Mouse (Mus musculus) right cerebral cortex, postnatal 36 days (tissue): Measurements from ENCODE around the gene Stxbp1.
"Not testable (repeated sequence)": the region's sequence is repeated elsewhere in the genome, so short reads cannot be mapped to it uniquely, and the experiment has no call there.

Source experiments
- DNase-seq, 2 experiments: peaks; one replicate each; pipeline ENCODE4 v3.0.0; 2022; ENCODE audit warnings: low spot score in 2 of 2, mixed read lengths in 1 of 2

The Stxbp1 gene

GRCm38 (mm10) chr2:32874070-32874469, 27.0 kb upstream of the Stxbp1 start:
- DNase-seq, result no peak

GRCm38 (mm10) chr2:32870275-32871100, 23.4 kb upstream of the Stxbp1 start:
- DNase-seq, result no peak

GRCm38 (mm10) chr2:32869721-32870274, 22.8 kb upstream of the Stxbp1 start:
- DNase-seq, result no peak

- DNase-seq, result no peak
These were observed 20.3 kb upstream of the Stxbp1 start for GRCm38 (mm10) chr2:32867354-32867753.

DNA sequence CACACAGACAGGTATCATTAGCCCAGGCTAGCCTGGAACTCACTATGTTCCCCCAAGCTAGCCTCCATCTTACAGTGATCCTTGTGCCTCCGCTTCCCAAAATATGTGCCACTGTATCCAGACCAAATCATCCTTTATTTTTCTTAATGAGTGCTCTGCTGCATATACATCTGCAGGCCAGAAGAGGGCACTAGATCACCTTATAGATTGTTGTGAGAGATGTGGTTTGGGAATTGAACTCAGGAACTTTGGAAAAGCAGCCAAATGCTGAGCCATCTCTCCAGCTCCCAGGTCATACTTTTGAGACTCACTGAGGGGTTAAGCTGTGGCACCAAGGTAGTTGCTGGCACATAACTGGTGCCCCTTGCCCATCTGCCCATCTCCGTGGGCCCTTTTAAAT, 17.7 kb upstream of the Stxbp1 start:
- DNase-seq, result no peak

GRCm38 (mm10) chr2:32863317-32863716, 16.3 kb upstream of the Stxbp1 start:
- DNase-seq, result no peak

DNA sequence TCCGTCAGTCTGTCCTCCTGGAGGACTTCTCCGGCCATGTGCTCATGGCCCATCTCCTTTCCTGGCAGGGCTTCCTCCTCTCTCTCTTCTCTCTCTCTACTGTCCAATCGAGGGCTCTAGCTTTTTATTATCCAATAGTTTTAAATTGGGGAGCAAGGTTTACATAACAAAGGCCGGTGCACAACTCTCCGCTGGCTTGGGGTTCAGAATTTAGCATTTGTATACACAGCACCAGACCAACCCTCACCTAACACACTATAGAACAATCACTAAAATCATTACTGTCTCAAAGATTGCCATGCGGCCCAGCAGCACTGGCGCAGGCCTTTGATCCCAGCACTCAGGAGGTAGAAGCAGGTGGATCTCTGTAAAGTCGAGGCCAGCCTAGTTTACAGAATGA, 13.8 kb upstream of the Stxbp1 start:
- no peak for DNase-seq

GRCm38 (mm10) chr2:32859622-32860012, 12.6 kb upstream of the Stxbp1 start:
- DNase-seq, result no peak

DNA sequence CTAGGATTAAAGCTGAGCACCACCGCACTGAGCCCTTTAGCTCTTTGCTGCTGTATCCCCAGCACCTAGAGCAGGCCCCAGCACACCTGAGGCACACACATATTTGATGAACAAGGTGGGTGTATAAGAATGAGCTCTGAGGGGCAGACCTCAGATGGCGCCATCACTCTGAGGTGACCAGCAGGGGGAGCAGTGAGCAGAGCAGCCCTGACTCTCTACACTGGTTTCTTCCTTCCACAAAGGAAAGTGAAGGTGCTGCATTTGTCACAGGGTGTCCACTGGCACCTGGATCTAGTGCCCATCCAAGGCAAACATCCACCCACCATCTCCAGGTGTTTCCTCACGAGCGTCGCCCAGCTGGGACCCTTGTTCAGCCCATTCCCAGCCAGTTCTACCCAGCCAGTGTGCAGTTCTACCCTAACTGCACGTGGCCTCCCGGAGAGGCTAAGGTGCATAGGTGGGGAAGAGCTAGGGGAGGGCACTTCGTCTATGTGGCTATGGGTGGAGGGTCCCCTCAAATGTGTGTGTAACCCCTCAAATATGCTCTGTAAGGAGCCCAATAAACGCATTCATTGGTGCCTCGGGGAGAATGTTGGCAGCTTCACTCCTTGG, 12.1 kb upstream of the Stxbp1 start:
- no peak for DNase-seq

DNA sequence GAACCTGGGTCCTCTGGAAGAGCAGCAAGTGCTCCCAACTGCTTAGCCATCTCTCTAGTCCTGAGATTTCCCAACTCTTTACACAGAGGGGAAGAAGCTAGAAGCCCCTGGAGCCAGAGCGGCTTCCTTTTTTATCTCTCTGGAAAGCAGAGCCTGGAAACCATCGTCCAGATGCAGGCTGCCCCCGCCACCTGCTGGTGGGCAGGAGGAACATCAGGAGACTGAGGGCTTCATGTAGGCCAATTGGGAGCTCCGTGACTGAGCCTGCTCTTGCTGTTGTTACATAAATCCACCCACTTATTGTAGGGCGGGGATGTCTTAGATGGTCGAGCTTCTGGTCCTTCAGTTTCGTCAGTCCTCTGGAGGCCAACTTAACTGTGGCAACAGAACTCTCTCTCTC, 10.5 kb upstream of the Stxbp1 start:
- DNase-seq, result peak in 1 of 2 experiments; percentile 74

GRCm38 (mm10) chr2:32855790-32856465, 8.9 kb upstream of the Stxbp1 start:
- no peak for DNase-seq

DNA sequence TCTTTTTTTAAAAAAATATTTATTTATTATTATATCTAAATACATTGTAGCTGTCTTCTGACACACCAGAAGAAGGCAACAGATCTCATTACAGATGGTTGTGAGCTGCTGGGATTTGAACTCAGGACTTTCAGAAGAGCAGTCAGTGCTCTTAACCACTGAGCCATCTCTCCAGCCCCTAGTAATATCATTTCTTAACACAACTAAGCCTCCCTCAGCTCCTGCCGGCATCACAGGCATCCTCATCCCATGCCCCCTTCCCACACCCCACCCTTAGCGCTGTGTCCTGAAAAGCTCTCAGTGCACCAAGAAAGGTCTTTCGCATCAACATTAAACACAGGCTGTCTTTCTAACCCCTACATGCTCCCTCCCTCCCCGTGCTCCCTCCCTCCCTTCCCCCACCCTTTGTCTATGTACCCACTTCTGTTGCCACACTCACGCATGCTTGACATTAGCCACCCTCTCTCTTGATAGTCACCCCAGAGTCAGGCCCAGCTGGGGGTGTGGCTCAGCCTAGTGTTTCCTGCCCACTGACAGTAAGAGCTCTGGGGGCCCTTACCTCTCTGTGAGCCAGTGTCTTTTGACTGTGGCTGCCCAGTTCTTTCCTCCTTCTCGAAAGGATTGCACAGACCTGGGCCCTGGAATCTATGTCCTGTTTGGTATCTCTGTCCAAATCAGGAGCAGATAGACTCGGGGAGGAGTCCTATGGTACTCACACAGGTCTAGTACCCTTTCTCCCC, 8.2 kb upstream of the Stxbp1 start:
- DNase-seq, result no peak

DNA sequence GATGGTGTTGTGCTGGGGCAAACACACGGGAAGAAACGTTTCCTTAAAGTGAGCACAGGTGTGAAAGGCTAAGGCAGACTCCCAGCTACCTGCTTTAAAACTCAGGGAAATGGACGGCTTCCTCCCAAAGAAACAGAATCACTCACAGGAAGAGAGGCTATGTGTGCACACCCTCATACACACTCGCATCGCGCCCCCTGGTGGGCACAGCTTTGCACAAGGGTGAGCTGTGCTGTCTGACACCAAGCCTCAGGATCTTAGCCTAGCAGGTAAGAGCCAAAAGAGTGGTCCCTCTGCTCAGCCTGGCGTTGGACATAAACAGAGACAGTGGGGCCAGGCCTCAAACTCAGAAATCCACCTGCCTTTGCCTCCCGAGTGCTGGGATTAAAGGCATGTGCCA, 7.2 kb upstream of the Stxbp1 start:
- peak; percentile 82 to 85 for DNase-seq

- not testable (repeated sequence) for DNase-seq
These were observed 6.7 kb upstream of the Stxbp1 start for GRCm38 (mm10) chr2:32853716-32854115.

GRCm38 (mm10) chr2:32852156-32852555, 5.1 kb upstream of the Stxbp1 start:
- DNase-seq, result peak; percentile 78

- DNase-seq, result no peak
These were observed 400 bp upstream of the Stxbp1 start for GRCm38 (mm10) chr2:32847468-32847821.

DNA sequence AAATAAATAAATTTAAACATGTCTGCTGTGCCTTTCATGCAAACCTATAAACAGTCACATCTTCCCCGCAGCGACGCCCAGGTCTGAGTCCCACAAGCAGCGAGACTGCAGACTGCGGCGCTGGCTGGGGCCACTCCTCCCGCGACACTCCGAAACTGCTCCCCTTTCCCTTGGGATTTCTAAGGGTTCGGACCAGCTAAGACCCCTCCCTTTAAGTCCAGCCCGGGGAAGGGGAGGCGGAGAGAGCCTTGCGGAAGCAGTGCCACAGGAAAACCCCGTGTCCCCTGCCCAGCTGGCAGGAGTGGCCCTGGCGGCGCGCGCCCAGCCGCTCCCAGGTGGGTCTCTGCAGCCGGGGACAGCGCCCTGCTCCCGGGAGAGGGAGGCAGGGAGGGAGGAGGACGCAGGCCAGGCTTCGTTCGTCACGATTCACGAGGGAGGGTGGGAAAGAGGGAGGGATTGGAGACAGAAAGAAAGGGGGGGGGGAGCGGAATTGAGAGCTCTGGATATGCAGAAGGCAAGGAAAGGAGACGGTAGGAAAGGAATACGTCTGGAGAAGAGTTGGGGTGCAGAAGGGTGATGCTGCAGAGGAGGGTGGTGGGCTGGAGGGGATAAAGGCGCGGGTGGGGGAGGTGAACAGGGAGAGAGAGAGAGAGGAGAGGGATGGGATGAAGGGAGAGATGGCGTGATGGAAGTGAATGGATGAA, 792 bp downstream of the Stxbp1 start:
- peak; percentile 60 to 69 for DNase-seq

- no peak for DNase-seq
These were observed 1.4 kb downstream of the Stxbp1 start for GRCm38 (mm10) chr2:32845572-32846100.

DNA sequence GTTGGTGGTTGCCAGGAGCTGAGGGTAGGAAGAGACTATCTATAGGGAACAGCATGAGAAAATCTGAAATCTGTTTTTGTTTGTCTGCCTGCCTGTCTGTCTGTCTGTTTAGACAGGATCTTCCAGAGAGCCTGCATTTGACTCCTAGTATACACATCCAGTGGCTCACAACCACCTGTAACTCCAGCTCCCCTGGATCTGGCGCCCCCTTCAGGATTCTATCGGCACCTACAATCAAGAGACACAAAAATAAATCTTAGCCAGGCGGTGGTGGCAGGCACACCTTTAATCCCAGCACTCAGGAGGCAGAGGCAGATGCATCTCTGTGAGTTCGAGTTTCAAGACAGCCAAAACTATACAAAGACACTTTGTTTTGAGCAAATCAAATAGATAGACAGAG, 4.5 kb downstream of the Stxbp1 start:
- DNase-seq, result no peak

DNA sequence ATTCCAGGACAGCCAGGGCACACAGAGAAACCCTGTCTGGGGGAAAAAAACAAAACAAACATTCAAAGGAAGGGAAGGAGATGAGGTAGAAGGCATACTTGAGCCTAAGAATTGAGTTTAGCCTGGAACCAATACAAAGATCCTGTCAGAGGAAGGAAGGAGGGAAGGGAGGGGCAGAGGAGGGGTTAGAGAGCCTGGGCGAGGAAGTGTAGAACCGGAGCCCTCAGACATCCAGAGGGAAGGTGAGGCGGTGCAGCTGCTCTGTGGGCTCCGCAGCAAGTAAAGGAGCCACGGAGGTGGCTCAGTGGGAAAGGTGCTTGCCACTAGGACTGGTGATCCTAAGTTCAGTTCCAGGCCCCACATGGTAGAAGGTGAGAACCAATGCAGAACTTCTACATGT, 5.9 kb downstream of the Stxbp1 start:
- no peak for DNase-seq

DNA sequence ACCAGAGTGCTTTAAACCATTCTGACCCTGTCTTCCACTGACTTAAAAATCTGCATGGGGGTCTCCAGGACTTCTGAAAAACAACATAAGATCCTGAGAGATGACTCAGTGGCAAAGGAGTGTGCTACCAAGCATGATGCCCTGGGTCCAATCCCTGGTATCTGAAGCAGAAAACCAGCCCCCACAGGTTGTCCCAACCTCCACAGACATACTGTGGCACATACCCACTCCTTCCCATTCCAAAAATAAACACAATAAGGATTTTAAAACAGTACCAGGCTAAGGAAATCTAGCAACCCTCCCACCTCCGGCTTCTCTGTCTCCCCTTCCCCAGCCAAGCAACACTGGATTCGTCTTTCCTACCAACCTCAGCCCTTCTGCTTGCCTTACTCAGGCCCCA, 7.8 kb downstream of the Stxbp1 start:
- DNase-seq, result no peak
